Mouse (Mus musculus): ENCODE results near the gene AU022252. TPM values are rescaled to one million over a fixed set of nuclear protein-coding genes. Genes with fewer than 3 reads are reported as not detected.

Gene AU022252
- total RNA-seq, 2 experiments from 2014 or later = 6.2 to 17.1 TPM

DNA sequence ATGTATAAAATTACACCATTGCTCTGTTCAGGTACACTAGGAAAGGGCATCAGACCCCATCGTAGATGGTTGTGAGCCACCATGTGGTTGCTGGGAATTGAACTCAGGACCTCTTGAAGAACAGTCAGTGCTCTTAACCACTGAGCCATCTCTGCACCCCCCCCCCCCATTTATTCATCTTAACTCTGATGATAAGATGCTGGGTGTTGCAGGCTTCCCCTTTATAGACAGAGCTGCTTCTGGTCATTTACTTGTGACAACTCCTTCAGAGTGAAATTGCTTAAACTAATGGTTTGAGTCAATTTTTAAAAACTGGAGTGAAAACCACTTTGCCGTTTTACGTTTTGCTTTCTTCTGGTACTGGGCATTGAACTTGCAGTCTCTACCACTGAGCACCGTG, 39.8 kb downstream of the AU022252 start:
- ATAC-seq (replicated peaks; ENCODE audit: low FRiP score, low TSS enrichment, poor library complexity, severe bottlenecking) = no peak

DNA sequence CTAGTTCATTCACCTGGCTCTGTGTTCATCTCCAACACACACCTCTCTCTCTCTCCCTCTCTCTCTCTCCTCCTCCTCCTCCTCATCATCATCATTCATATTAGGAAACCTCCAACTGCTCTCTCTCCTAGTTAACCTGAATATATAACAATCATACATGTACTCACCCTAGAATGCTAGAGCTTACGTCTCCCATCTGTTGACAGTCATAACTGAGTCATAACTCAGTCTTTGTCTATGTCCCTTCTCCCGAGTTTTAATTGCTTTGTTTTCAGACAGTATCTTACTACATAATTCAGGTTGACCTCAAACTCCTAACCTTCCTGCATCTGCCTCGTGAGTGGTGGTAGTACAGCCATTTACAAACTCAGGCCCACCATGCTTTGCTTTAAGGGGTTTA, 41.2 kb downstream of the AU022252 start:
- no peak for ATAC-seq (replicated peaks; ENCODE audit: low FRiP score, low TSS enrichment, poor library complexity, severe bottlenecking)

DNA sequence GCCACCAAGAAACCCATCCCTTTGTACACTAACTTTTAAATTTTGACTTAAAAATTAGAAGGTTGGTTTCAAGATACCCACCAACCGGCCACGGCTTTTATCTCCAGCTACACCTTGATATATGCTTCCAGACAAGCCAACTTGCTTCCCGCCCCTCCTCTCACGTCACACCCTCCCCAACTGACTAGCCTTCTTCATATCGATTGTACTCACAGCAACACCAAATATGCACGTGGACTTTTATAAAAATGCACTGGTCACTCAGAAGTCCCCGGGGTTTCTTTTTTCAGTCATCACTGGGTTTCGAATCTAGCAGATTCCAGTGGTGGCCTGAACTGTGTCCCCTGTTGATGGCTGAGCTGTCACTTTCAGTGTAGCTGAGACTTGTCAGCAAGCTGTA, 41.9 kb downstream of the AU022252 start:
- peak; percentile 68 for ATAC-seq (replicated peaks; ENCODE audit: low FRiP score, low TSS enrichment, poor library complexity, severe bottlenecking)

DNA sequence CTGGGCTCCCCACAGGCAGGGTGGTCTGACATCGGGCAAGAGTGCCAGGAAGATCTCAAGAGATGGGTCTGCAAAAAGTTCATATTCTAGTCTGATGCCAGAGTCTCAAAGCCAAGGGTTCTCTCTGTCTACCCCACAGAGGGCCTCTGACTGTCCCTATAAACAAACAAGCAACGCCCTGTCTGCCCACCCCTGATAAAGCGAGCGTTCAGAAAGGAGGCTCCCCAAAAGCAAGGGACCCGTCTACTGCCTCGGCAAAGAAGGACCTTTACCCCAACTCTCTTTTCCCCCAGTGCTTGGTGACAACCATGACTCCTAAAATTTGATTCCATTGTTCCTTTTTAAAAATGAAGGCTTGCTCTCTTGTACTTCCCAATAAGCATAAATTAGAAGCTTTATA, 42.6 kb downstream of the AU022252 start, which contains the start of gene Ermap:
Gene Ermap (minus strand): TSS at position 148 of the 400 bp plus-strand sequence.
- ATAC-seq (replicated peaks; ENCODE audit: low FRiP score, low TSS enrichment, poor library complexity, severe bottlenecking) = peak; percentile 77

DNA sequence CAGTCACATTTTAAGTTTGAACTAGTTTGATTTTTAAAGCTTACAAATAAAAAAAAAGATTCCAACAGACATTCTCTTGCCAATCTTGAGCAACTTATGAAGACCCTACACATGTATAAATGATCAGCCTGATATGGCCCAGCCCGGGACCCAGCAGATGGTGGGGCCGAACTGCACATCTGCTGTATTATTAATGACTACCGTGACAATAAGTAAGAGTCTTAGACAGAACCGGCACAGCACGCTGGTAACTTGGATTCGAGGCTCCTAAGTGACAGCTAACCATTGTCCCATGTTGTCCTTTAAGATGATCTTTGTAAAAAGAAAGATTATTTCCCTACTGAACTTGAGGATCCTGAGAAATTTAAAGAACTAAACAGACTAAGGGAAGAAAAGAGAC, 43.1 kb downstream of the AU022252 start:
- ATAC-seq (replicated peaks; ENCODE audit: low FRiP score, low TSS enrichment, poor library complexity, severe bottlenecking) = no peak

DNA sequence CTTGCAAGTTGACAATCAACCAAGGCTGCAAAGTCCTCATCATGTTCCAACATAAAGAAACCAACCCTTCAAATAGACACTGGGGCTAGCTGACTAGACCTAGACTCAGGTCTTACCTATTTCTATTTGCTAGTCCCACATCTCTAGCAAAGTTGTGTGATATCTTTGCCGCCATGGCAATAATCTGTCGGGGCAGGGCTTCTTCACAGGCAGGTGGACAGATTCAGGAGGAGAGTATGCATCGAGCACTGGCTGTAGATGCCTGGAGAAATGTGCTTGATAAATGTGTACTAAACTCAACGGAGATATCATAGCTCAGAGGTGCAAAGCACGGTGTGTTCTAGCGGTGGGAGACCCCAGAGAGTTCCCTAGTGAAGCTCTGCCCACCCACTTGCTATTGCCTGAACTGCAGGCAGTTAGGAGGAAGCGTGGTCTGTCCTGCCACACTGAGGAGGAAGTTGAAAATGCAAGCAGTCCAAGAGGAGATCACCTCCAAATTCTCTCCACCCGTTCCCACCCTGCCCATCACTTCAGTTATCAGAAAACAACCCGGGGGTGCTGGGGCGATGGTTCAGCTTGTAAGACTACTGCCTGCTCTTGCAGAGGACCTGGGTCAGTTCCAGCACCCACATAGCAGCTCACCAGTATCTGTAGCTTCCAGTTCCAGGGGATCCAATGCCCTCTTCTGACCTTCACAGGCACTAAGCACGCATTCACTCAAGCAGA, 44.3 kb downstream of the AU022252 start:
- peak; percentile 63 for ATAC-seq (replicated peaks; ENCODE audit: low FRiP score, low TSS enrichment, poor library complexity, severe bottlenecking)

DNA sequence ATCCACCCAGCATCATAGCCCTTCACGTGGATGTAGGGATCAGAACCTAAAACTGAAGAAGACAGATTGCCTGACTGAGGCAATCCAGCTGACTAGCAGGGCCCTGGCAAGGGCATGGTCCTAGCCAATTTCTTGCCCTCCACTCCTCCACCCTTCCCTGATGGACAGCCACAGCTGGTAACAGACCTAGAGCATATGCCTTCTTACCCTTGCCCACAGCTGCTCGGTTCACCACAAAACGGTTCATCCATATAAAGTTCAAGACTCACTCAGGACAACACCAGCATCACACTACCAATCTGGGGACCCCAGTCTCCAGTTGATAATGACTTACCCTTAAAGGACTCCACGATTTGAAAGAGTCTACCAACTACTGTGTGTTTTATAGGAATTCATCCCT, 46.7 kb downstream of the AU022252 start:
- ATAC-seq (replicated peaks; ENCODE audit: low FRiP score, low TSS enrichment, poor library complexity, severe bottlenecking) = no peak

DNA sequence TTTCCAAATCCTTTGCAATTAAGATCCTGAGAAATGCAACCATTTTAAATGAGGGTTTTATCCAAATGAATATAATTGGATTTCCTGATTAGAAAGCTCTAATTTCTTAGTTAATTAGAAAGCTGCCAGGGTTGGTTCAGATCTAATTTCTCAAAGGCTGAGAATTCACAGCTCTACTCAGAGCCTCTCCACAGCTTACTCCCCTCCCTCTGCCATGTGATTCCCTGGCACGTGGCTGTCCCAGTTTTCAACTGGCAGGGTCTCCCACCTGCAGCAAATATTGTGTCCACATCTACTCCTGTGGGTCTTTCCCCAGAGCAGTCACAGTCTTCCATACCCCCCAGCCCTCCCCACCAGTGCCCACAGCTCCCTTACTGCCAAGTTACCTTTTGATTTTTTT, 49.0 kb downstream of the AU022252 start:
- ATAC-seq (replicated peaks; ENCODE audit: low FRiP score, low TSS enrichment, poor library complexity, severe bottlenecking) = no peak

DNA sequence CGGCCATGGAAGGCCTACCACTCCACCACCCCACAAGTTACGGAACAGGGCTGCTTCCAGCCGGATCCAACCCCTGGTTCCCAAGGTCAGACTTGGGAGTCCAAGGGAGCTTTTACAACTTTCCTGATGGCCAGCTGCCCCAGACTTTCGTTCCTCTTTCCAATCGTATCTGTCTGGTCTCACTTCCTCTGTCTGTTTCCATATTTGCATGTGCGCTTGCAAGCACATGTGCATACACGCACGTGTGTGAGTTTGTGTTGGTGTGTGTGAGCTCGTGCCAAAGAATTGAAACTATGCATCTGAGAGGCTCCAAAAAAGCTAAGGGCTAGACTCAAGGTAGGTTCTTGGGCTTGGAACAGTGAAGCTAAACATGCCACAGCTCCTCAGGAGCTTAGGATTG, 51.1 kb downstream of the AU022252 start:
- no peak for ATAC-seq (replicated peaks; ENCODE audit: low FRiP score, low TSS enrichment, poor library complexity, severe bottlenecking)

DNA sequence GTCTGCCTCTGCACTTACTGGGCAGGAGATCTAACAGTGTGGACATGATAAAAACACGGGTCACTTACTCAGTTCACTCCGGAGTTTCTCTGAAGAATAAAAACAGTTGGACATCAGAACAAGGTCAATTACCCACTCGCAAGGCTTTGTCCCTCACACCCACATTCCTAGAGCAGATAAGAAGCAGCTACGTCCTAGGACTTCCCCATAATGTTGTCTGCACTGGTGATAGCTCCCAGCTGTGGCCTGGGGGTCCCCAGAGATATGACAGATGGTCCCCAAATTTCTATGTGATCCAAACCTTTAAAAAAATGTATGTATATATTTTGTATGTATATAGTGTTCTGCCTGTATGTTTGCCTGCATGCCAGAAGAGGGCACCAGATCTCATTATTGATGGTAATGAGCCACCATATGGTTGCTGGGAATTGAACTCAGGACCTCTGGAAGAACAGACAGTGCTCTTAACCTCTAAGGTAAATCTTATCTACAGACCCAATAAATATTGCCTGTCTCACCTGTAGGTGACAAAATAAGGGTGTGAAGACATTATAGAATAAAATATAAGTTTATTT, 52.3 kb downstream of the AU022252 start:
- ATAC-seq (replicated peaks; ENCODE audit: low FRiP score, low TSS enrichment, poor library complexity, severe bottlenecking) = no peak

DNA sequence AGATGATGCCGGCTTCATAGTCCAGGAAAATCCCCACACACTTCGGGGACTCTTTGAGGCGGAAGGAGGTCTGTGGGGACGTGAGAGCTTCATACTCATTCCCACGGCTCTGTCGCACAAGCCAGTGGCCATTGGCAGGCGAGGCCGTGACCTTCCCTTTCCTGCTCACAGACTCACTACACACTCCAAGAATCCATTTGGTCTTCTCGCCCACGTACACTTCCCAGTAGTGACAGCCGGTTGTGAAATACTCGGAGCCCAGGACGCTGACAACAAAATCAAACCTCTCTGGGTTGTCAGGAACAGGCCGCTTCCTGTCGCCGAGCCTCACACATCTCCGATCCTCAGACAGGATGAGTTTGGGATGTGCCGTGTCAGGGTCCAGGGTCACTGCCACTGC, 54.2 kb downstream of the AU022252 start:
- no peak for ATAC-seq (replicated peaks; ENCODE audit: low FRiP score, low TSS enrichment, poor library complexity, severe bottlenecking)

DNA sequence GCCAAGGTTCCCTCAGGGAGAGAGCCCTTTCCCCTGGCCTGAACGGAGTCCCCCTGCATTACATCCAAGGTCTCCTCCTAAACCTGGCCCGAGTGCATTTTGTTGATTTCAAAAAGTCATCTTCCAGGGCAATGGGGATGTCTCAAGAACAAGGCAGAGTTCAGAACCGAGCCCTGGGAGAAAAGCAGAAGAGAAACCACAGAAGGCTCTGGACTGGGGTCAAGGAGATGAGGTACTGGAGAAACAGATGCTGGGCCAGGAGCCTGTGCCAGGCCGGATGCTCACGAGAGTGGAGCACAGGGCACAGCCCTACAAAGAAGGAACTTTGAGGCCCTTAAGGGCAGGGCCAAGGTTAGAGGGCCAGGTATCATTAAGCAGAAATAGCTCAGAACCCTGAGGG, 54.8 kb downstream of the AU022252 start:
- ATAC-seq (replicated peaks; ENCODE audit: low FRiP score, low TSS enrichment, poor library complexity, severe bottlenecking) = no peak

DNA sequence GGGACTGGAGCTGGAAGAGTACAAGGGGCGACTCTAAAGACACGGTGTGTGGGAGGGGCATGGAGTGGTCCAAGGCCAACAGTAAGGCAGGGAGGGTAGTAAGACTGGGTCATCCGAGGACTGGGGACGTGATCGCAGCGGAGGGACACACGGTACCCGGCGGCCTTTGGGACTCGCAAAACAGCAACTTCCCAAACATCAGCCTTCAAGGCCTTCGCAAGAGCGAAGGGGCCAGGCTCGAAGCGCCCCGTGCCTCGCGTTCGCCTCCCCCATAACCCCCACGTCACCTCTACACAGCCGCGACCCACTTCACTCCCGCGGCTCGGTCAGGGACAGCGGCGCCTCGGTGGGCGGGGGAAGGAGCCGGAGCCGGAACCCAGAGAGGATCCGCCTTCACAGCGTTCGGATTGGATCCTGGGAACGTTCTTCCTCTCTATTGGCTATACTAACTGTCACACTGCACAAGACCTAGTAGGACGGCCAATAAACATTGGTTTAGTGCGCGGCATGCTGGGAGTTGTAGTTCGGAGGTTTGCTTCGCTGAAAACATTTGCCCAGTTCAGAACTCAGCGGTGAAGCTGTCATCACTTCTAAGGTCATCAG, 58.6 kb downstream of the AU022252 start, which contains the start of gene Zfp691:
Gene Zfp691 (minus strand): TSS at position 345 of the 603 bp plus-strand sequence.
- peak; percentile 97 for ATAC-seq (replicated peaks; ENCODE audit: low FRiP score, low TSS enrichment, poor library complexity, severe bottlenecking)

DNA sequence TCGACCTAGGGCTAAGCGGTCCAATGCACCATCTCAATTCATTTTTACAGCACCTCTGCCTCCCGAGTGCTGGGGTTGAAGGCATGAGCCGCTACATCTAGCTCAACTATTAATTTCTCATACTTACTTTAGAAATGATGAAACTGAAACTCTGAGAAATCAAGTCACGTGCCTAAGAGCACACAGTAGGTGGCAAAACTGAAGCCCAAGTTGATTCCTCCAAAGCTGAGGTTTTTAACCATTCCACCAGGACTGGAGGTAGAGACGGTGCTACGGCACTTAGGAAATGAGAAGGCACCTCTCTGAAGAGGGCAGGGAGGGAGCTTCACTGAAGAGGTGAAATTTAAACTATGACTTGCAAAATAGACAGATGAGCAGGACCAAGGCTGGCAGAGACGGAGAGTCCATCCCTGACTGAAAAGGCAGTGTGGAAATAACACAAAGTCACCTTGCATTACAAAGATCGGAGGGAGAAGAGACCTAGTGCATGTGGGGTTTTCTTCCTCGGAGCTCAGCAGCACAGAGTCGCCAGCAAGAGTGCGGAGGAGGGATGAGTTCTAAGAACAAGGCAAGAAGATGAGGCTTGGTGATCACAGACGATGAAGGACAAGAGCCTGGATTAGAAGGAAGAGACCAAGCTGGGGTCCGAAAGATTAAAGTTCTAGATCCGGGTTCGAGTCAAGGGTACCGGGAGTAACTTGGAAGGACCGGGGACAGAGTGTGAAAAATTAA, 59.4 kb downstream of the AU022252 start:
- ATAC-seq (replicated peaks; ENCODE audit: low FRiP score, low TSS enrichment, poor library complexity, severe bottlenecking) = no peak

DNA sequence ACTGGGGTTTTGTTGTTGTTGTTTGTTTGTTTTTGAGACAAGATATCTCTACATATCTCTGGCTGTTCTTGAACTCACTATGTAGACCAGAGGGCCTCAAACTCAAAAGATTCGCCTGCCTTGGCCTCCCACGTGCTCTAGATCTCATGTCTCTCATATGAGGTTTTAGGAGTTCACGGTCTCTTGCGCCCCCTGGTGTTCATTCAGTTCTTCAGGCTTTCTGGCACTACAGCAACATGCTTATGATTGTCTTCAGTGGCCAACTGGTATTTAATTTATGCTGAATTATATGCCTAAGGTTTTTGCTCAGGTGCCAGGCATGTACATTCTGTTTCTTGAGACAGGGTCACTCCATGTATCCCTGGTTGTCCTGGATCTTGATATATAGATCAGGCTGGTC, 64.8 kb downstream of the AU022252 start:
- peak; percentile 80 for ATAC-seq (replicated peaks; ENCODE audit: low FRiP score, low TSS enrichment, poor library complexity, severe bottlenecking)

DNA sequence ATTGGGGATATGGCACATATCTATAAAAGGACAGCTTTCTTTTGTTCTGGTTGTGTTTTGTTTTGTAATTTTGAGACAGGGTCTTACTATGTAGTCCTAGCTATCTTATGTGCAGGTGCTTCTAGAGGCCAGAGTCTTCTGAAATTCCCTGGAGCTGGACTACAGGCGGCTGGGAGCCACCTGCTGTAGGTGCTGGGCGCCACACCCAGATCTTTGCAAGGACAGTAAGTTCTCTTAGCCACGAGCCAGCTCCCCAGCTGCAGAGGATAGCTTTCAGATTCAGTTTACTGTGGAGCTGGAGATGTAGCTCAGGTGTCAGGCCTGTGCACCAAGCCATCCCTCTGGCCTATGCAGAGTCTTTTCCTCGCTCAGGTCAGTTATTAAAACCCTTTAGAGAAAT, 65.4 kb downstream of the AU022252 start:
- no peak for ATAC-seq (replicated peaks; ENCODE audit: low FRiP score, low TSS enrichment, poor library complexity, severe bottlenecking)

DNA sequence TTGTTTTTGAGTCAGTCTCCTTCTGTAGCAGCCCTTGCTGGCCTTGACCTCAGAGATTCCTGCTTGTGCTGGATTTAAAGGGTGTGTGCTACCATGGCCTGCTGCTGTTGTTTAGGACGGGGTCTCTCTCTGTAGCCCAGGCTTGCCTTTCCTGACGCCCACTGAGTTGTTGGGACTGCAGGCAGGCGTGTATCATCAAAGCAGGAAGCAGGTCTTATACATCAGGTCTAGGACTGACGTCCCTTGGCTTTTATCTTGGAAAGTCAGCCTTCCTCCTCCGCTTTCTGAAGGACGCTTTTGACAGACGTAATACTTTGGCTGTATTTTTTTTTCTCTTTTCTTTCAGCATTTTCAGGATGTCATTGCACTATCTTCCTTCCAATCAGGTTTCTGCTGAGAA, 66.6 kb downstream of the AU022252 start:
- ATAC-seq (replicated peaks; ENCODE audit: low FRiP score, low TSS enrichment, poor library complexity, severe bottlenecking) = no peak

DNA sequence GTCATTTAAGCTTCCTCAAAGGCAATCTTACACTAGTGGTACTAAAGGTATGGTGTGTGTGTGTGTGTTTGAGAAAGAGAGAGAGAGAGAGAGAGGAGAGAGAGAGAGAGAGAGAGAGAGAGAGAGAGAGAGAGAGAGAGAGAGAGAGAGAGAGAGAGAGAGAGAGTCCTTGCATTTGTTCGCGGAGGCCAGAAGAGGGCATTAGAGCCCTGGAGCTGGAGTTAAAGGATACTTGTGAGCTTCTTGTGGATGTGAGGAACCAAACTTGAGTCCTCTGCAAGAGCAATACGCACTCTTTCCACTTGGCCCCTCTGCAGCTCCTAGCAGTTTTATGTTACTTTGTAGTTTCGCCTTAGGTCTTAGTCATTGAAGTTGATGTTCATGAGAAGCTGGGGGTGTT, 69.5 kb downstream of the AU022252 start:
- ATAC-seq (replicated peaks; ENCODE audit: low FRiP score, low TSS enrichment, poor library complexity, severe bottlenecking) = no peak

DNA sequence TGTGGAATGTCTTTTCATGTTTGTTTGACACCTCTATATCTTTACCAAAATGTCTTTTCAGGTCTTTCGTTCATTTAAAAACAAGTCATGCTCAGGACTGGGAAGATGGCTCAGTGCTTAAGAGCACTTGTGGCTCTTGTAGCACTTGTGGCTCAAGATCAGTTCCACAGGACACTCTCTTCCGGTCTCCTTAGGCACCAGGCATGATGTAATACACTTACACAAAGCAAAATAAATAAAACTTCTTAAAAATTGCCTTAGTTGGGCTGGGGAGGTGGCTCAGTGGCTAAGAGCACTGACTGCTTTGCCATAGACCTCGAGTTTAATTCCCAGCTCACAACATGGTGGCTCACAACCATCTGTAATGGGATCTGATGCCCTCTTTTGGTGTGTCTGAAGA, 71.2 kb downstream of the AU022252 start:
- ATAC-seq (replicated peaks; ENCODE audit: low FRiP score, low TSS enrichment, poor library complexity, severe bottlenecking) = no peak

DNA sequence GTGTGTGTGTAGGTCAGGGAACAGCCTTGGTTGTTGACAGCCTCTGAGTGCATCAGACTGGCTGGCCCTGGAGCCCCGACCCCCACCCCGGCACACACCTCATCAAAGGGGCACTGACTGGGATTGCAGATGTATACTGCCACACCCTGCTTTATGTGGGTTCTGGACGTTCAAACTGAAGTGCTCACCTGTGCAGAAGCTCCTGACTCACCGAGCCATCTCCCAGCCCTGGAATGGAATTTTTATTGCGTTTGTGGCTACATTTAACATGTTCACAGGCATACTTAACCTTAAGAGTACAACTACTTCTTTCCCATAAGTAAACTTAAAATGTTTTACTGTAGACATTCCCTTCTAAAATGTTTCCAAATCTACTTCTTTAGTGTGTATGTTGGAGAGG, 74.6 kb downstream of the AU022252 start:
- ATAC-seq (replicated peaks; ENCODE audit: low FRiP score, low TSS enrichment, poor library complexity, severe bottlenecking) = no peak
